Mouse (Mus musculus) megakaryocyte, embryonic 14.5 days (primary cell): ENCODE measurements around the gene Myoc. TPM values are rescaled to one million over a fixed set of nuclear protein-coding genes. Genes with fewer than 3 reads are reported as not detected.

Experiments
- H3K27me3 ChIP-seq: replicated peaks from 2 replicates; pipeline ENCODE3; 2012; ENCODE audit warnings: inconsistent platforms
- H3K36me3 ChIP-seq: replicated peaks from 2 replicates; pipeline ENCODE3; 2012; ENCODE audit warnings: low read length, inconsistent platforms, mixed read lengths
- H3K4me1 ChIP-seq: 2 replicates; pipeline ENCODE4 v1.6.1; 2012; ENCODE audit warnings: inconsistent platforms
- H3K4me3 ChIP-seq: replicated peaks from 2 replicates; pipeline ENCODE3; 2012; ENCODE audit warnings: moderate library complexity, mild to moderate bottlenecking, inconsistent platforms
- H3K9me3 ChIP-seq: 2 replicates; pipeline ENCODE4 v1.6.1; 2012; ENCODE audit warnings: inconsistent platforms
- FLI1 ChIP-seq: IDR thresholded peaks from 2 replicates; pipeline ENCODE4 v1.6.1; 2012; ENCODE audit warnings: low read length, inconsistent platforms, mixed read lengths
- GATA1 ChIP-seq: IDR thresholded peaks from 3 replicates; pipeline ENCODE4 v1.6.1; 2012; ENCODE audit warnings: mixed read lengths, low read length, inconsistent platforms, borderline replicate concordance
- polyA plus RNA-seq: library from polyadenylated mRNA; stranded (reverse); fragments of >175 nt; gene quantifications from 2 replicates; pipeline ENCODE4 v1.2.3, GENCODE M21; 2012; ENCODE audit warnings: low replicate concordance; ENCODE audit not compliant: insufficient read depth

Myoc gene
- not detected in 2 replicates for polyA plus RNA-seq

GRCm38 (mm10) chr1:162639051-162639750 lies at the start of gene Myoc:
Gene Myoc, plus strand, starts transcription at chr1:162639155.
- peaks cover 4% of the 10 kb centered on the region for H3K9me3 ChIP-seq
- H3K4me3 ChIP-seq: no peak within 1 kb of the TSS
- no peaks in the 10 kb centered on the region for H3K4me1 ChIP-seq
- H3K36me3 ChIP-seq: no peaks in the 10 kb centered on the region
- TF ChIP-seq FLI1 (no peak), GATA1 (no peak)
- peaks cover 18% of the 10 kb centered on the region for H3K27me3 ChIP-seq

GRCm38 (mm10) chr1:162589443-162589842 lies 49.5 kb upstream of the Myoc start:
- TF ChIP-seq FLI1 (no peak), GATA1 (no peak)
- H3K36me3 ChIP-seq: peaks cover 35% of the 10 kb centered on the region
- H3K4me3 ChIP-seq: no peak overlapping the region
- peaks cover 8% of the 10 kb centered on the region for H3K4me1 ChIP-seq
- H3K9me3 ChIP-seq: no peaks in the 10 kb centered on the region
- H3K27me3 ChIP-seq: no peaks in the 10 kb centered on the region

- Histone ChIP-seq H3K9me3 (no peaks in the 10 kb centered on the region), H3K4me1 (peaks cover 8% of the 10 kb centered on the region), H3K4me3 (no peak overlapping the region), H3K36me3 (peaks cover 33% of the 10 kb centered on the region), H3K27me3 (no peaks in the 10 kb centered on the region)
- TF ChIP-seq GATA1 (no peak), FLI1 (no peak)
These were observed 48.4 kb upstream of the Myoc start for GRCm38 (mm10) chr1:162590415-162590997.

- no peak overlapping the region for H3K4me3 ChIP-seq
- TF ChIP-seq FLI1: no peak
- TF ChIP-seq GATA1: no peak
- H3K36me3 ChIP-seq: peaks cover 51% of the 10 kb centered on the region
- no peaks in the 10 kb centered on the region for H3K4me1 ChIP-seq
- no peaks in the 10 kb centered on the region for H3K27me3 ChIP-seq
- no peaks in the 10 kb centered on the region for H3K9me3 ChIP-seq
These were observed 41.4 kb upstream of the Myoc start for GRCm38 (mm10) chr1:162597379-162598102.

- H3K9me3 ChIP-seq: no peaks in the 10 kb centered on the region
- TF ChIP-seq GATA1: no peak
- TF ChIP-seq FLI1: no peak
- H3K4me3 ChIP-seq: no peak overlapping the region
- H3K36me3 ChIP-seq: peaks cover 44% of the 10 kb centered on the region
- no peaks in the 10 kb centered on the region for H3K27me3 ChIP-seq
- no peaks in the 10 kb centered on the region for H3K4me1 ChIP-seq
These were observed 39.3 kb upstream of the Myoc start for GRCm38 (mm10) chr1:162599617-162600016.

GRCm38 (mm10) chr1:162601288-162601687 lies 37.7 kb upstream of the Myoc start:
- H3K27me3 ChIP-seq: no peaks in the 10 kb centered on the region
- H3K36me3 ChIP-seq: peaks cover 40% of the 10 kb centered on the region
- TF ChIP-seq FLI1 (no peak), GATA1 (no peak)
- no peaks in the 10 kb centered on the region for H3K4me1 ChIP-seq
- no peaks in the 10 kb centered on the region for H3K9me3 ChIP-seq
- H3K4me3 ChIP-seq: no peak overlapping the region

GRCm38 (mm10) chr1:162608127-162608526 lies 30.8 kb upstream of the Myoc start:
- peaks cover 6% of the 10 kb centered on the region for H3K27me3 ChIP-seq
- H3K4me3 ChIP-seq: no peak overlapping the region
- H3K9me3 ChIP-seq: no peaks in the 10 kb centered on the region
- H3K36me3 ChIP-seq: no peaks in the 10 kb centered on the region
- no peak for TF ChIP-seq GATA1
- TF ChIP-seq FLI1: no peak
- H3K4me1 ChIP-seq: no peaks in the 10 kb centered on the region

GRCm38 (mm10) chr1:162609633-162610250 lies 29.2 kb upstream of the Myoc start:
- H3K36me3 ChIP-seq: no peaks in the 10 kb centered on the region
- no peaks in the 10 kb centered on the region for H3K9me3 ChIP-seq
- H3K27me3 ChIP-seq: peaks cover 6% of the 10 kb centered on the region
- no peaks in the 10 kb centered on the region for H3K4me1 ChIP-seq
- H3K4me3 ChIP-seq: no peak overlapping the region
- no peak for TF ChIP-seq FLI1
- no peak for TF ChIP-seq GATA1

GRCm38 (mm10) chr1:162611191-162611590 lies 27.8 kb upstream of the Myoc start:
- H3K4me3 ChIP-seq: no peak overlapping the region
- no peak for TF ChIP-seq GATA1
- no peak for TF ChIP-seq FLI1
- H3K36me3 ChIP-seq: no peaks in the 10 kb centered on the region
- peaks cover 6% of the 10 kb centered on the region for H3K27me3 ChIP-seq
- H3K4me1 ChIP-seq: no peaks in the 10 kb centered on the region
- H3K9me3 ChIP-seq: 0 out of 2 replicates have a peak, but pooled peaks cover 3% of the 10 kb centered on the region

- H3K36me3 ChIP-seq: no peaks in the 10 kb centered on the region
- H3K4me3 ChIP-seq: no peak overlapping the region
- H3K27me3 ChIP-seq: no peaks in the 10 kb centered on the region
- H3K9me3 ChIP-seq: peaks cover 8% of the 10 kb centered on the region; the same call in 1 of the 2 replicates
- TF ChIP-seq GATA1 (no peak), FLI1 (no peak)
- no peaks in the 10 kb centered on the region for H3K4me1 ChIP-seq
These were observed 23.4 kb upstream of the Myoc start for GRCm38 (mm10) chr1:162615511-162615910.
